Mouse (Mus musculus) neural tube, embryonic 14.5 days (tissue): ENCODE results near the gene Tnfsf11. TPM values are rescaled to one million over a fixed set of nuclear protein-coding genes. Genes with fewer than 3 reads are reported as not detected.

Experiments
- ATAC-seq: fragments of 200-750 bp; cut with Nextera tagmentation; 2 replicates; pipeline ENCODE4 v1.8.0; 2017; ENCODE audit warnings: low read depth, mild to moderate bottlenecking, moderate TSS enrichment, moderate library complexity
- H3K27ac ChIP-seq: fragments of 300-500 bp; sonication (generic); 2 replicates; pipeline ENCODE4 v1.5.1; 2014; ENCODE audit warnings: low read depth, mild to moderate bottlenecking, control low read depth, low read length, moderate library complexity, mixed read lengths
- H3K27me3 ChIP-seq: fragments of 300-500 bp; sonication (generic); 2 replicates; pipeline ENCODE4 v1.6.1; 2014; ENCODE audit warnings: low read length; ENCODE audit not compliant: control insufficient read depth, insufficient read depth
- H3K36me3 ChIP-seq: fragments of 300-500 bp; sonication (generic); 2 replicates; pipeline ENCODE4 v1.6.1; 2014; ENCODE audit warnings: low read length, mixed read lengths; ENCODE audit not compliant: control insufficient read depth, insufficient read depth
- H3K4me1 ChIP-seq: fragments of 300-500 bp; sonication (generic); 2 replicates; pipeline ENCODE4 v1.6.1; 2014; ENCODE audit warnings: low read length; ENCODE audit not compliant: control insufficient read depth, insufficient read depth
- H3K4me2 ChIP-seq: fragments of 300-500 bp; sonication (generic); 2 replicates; pipeline ENCODE4 v1.6.1; 2014; ENCODE audit warnings: mild to moderate bottlenecking, low read depth, low read length, control low read depth
- H3K4me3 ChIP-seq: fragments of 300-500 bp; sonication (generic); 2 replicates; pipeline ENCODE4 v1.5.1; 2014; ENCODE audit warnings: low read depth, low read length, control low read depth, mixed read lengths
- H3K9ac ChIP-seq: fragments of 300-500 bp; sonication (generic); replicated peaks from 2 replicates; pipeline ENCODE4 v1.6.1; 2014; ENCODE audit warnings: low read depth, mild to moderate bottlenecking, control low read depth, low read length, mixed read lengths
- H3K9me3 ChIP-seq: fragments of 300-500 bp; sonication (generic); 2 replicates; pipeline ENCODE4 v1.6.1; 2016; ENCODE audit warnings: low read length; ENCODE audit not compliant: control insufficient read depth
- WGBS: fragments of 180-500 bp; shearing (Covaris S2); extraction: QIAGEN DNeasy Blood & Tissue Kit; methylation state at CpG from one replicate; pipeline ENCODE4 v1.1.7; 2014; 5-methylcytosine and 5-hydroxymethylcytosine counted together
- microRNA-seq: library from miRNA; unstranded; fragments of <30 nt; microRNA quantifications from one replicate; pipeline ENCODE4, GENCODE M21; 2016
- polyA plus RNA-seq: library from polyadenylated mRNA; unstranded; fragments of >200 nt; fragmentation: Nextera tagmentation; extraction: Ambion mirVana; gene quantifications from 2 replicates; pipeline ENCODE4 v1.2.1, GENCODE M21; 2014

Gene Tnfsf11
- polyA plus RNA-seq, 1 experiment from 2014 or later: 0.27 TPM

DNA sequence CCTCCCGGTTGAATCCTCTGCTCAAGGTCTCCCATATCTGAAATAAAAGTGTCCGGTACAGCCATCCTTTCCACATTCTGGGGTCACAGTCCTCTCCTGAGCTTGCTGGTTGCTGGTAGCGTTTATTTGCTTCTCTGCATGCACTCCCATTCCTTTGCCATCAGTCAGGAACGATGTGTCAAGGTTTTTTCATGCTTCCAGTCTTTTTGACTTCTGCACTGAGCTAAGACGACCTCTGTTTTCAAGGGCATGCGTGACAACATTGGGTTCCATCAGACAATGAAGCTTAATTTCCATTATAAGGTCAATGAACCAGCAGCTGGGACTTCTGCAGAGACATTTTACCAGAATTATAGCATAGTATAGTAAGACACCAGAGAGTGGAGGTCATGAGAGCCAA lies 68.5 kb downstream of the Tnfsf11 start:
- Histone ChIP-seq H3K4me2 (no peak overlapping the region), H3K27me3 (no peaks in the 10 kb centered on the region), H3K36me3 (no peaks in the 10 kb centered on the region), H3K4me1 (no peaks in the 10 kb centered on the region), H3K27ac (no peak overlapping the region), H3K9ac (no peak overlapping the region), H3K9me3 (no peaks in the 10 kb centered on the region), H3K4me3 (no peak overlapping the region)
- ATAC-seq: no peak
- WGBS: 82% methylated on average over 6 of the region's 6 CpGs

DNA sequence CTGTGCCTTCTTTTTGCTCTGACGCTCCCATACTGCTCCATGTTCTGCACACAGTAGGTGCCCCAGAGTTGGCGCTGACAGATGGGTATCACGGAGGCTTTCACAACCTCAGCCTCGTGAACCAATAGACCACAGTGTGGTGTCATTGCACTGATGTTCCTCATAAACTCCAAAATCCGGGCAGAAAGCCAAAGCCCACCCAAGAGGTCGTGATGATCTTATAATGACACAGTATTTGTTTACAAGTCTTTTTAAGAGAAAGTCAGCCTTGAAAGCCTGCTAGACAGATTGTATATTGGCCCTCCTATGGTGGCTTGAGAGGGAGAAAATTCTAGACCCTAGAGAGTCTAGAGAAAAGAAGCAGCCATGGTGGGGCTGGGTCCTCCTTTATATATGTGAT lies 70.6 kb downstream of the Tnfsf11 start:
- Histone ChIP-seq H3K4me3 (no peak overlapping the region), H3K9ac (no peak overlapping the region), H3K27me3 (no peaks in the 10 kb centered on the region), H3K9me3 (no peaks in the 10 kb centered on the region), H3K27ac (no peak overlapping the region), H3K36me3 (no peaks in the 10 kb centered on the region), H3K4me1 (no peaks in the 10 kb centered on the region), H3K4me2 (no peak overlapping the region)
- 79% methylated on average over 6 of the region's 6 CpGs for WGBS
- no peak for ATAC-seq

DNA sequence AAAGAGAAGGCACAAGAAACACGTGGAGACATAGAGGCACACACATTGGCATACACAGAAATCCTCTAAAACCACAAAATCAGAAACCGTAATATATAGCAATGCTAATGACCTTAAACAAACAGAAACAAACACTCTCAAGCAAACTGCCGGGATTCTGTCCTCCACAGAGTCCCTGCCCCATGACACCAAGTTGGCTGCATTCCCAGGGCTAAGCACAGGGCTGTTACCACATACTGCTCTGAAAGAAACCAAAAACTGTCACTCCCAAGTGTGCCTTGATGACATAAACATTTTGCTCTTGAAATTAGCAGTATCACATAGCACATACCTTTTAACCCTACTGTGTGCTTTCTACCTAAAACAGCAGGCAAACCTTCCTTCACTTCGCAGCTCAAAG lies 71.7 kb downstream of the Tnfsf11 start:
- Histone ChIP-seq H3K27ac (no peak overlapping the region), H3K9me3 (no peaks in the 10 kb centered on the region), H3K4me3 (no peak overlapping the region), H3K9ac (no peak overlapping the region), H3K27me3 (no peaks in the 10 kb centered on the region), H3K4me1 (no peaks in the 10 kb centered on the region), H3K4me2 (no peak overlapping the region), H3K36me3 (no peaks in the 10 kb centered on the region)
- ATAC-seq: no peak
- 65% methylated on average over 4 of the region's 4 CpGs for WGBS

DNA sequence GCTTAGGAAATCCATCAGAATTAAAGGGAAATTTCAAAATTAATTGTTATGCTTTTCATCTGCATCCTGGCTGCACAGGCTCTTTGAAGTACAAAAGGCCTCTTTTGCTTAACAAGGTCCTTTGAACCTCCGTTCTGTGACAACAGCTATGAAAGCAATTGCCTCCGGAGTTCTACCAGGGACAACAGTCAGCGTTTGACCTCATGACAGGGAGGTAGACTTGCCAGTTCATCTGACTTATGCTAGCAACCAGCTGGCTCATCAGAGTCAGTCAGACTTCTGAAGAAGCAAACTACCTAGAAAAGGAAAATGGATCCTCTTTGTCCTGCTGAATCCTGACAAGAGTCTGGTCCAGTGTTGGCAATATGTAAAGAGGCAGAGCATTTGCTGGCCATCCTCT lies 72.5 kb downstream of the Tnfsf11 start:
- H3K4me1 ChIP-seq: no peaks in the 10 kb centered on the region
- H3K27me3 ChIP-seq: no peaks in the 10 kb centered on the region
- ATAC-seq: no peak
- no peak overlapping the region for H3K4me3 ChIP-seq
- no peak overlapping the region for H3K27ac ChIP-seq
- no peaks in the 10 kb centered on the region for H3K36me3 ChIP-seq
- 16% methylated on average over 3 of the region's 3 CpGs for WGBS
- no peak overlapping the region for H3K4me2 ChIP-seq
- H3K9me3 ChIP-seq: no peaks in the 10 kb centered on the region
- H3K9ac ChIP-seq: no peak overlapping the region

DNA sequence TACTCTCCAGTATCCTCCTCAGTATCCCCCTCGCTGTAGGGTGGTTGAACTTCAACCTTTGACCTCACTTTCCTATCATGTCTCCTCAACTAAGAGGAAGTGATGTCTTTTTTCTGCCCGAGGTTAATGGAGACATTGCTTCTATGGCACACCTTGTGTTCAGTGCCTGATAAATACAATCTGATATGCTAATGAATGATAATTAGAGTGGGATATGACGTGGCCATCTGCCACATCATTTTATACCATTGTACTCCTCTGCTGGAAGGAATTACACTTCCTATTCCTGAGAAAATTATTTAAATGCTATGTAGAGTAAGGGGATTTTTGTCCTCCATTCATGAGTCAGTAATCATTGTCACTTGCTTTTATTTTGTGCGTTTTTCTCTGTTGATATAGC lies 78.8 kb downstream of the Tnfsf11 start:
- Histone ChIP-seq H3K9ac (no peak overlapping the region), H3K4me3 (no peak overlapping the region), H3K27me3 (no peaks in the 10 kb centered on the region), H3K27ac (no peak overlapping the region), H3K9me3 (no peaks in the 10 kb centered on the region), H3K4me2 (no peak overlapping the region), H3K36me3 (no peaks in the 10 kb centered on the region), H3K4me1 (no peaks in the 10 kb centered on the region)
- WGBS: 59% methylated on average over 4 of the region's 4 CpGs
- ATAC-seq: no peak

Small RNAs within 50 kb of the gene (microRNA-seq; reads per million reads assigned to microRNA genes)
- gene Gm23652: not detected

Other genes starting within 250 kb of the Tnfsf11 start
- 0.35 and 0.72 TPM in 2 replicates for gene Fam216b, start 219.0 kb downstream of the Tnfsf11 start, polyA plus RNA-seq
- 37.5 and 40.3 TPM in 2 replicates for gene Akap11, start 228.8 kb upstream of the Tnfsf11 start, polyA plus RNA-seq